Mouse (Mus musculus) c-Kit-positive CD71-positive TER-119-positive erythroid progenitor cells, embryonic 14.5 days (primary cell): ENCODE results near the gene Ptprh.

ENCODE experiments used
- DNase-seq: peaks from one replicate; pipeline ENCODE4 v3.0.0-alpha.2; 2013; ENCODE audit warnings: low spot score

Gene Ptprh

DNA sequence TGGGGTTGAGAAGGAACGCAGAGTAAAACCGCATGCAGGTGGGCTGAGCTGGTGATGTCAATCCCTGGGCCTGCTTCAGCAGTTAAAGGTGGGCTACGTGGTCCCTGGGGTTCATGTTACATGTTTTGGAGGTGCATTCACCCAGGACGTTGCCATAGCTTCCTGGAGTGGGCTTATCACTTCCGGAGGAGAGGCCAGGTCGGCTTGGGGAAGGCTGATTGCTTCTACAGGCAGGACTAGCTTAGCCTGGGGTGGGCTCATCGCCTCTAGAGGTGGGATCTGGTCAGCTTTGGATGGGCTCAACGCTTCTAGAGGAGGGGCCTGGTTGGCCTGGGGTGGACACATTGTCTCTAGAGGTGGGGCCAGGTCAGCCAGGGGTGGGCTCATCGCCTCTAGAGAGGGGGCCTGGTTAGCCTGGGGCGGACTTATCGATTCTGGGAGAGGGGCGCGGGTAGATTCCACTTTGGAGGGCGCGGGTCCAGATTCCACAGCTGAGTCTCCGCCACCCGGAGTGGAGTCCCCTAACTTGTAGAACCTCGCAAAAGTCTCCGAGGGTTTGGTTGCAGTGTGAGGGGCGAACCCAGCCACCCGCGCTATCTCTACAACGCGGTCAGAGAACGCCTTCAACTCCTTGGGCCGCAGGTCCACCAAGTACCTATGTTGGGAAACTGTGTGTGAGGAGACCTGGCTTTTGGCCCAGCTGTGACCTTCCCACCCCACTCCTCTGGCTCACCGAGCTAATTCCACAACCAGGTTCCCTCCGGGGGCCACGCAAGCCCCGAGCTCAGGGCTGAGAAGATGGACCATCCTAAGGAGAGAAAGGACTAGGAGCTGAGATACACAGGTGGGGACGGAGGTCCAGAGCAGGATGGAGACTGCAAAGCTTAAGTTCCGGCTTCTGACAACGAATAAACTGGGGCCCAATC, 80.4 kb downstream of the Ptprh start:
- DNase-seq, result no peak

DNA sequence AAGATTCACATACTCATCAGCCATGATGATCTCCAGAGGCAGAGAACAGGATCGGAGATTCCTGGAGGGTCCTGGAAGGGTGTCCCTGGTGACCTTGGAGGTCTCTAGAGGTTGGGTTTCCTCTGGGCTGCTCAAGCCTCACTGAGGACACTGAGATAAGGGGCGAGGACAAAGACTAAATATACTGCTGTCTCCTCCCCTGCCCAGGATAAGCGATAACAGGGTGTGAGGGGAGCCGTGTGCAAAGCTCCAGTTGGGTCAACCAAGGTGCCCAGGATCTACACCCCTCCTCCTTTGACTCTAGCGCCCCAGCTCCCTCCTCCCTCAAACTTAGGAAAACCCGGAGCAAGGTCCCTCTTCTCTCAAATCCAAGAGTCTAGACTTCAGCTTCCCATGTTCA, 81.5 kb downstream of the Ptprh start:
- DNase-seq, result no peak

DNA sequence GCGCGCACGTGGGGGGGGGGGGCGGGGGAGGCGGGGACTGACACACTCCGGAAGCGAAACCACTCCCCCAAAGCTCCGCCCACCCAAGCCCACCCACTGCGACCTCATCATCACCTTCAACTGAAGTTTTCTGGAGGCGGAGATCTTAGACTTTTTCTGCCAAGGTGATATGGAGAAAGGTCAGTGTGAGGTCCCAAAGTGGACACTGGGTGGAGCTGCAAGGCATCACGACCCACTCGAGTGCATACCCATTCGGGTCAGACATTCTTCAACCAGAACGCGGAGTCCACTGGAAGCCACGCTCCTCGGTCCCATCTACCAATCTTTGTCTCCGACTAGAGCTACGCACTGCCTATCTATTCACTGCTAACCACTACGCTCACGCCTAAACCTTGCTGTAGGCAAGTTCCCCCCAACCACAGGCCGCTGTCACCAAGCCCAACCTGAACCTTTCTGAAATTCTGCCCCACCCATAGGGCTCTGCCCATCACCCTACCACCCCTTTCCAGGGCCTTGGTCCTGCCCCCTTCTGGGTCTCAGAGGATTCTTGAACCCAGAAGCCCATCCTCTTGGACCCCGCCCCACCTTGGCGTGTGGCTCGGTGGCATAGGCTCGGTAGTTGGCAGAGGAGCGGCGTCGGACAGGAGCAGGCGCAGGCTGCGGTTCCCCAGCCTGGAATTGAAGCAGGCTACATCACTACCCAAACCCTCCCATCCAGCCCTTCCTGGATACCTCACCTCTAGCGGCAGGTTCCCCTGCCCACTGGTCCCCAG, 82.4 kb downstream of the Ptprh start:
- no peak for DNase-seq

DNA sequence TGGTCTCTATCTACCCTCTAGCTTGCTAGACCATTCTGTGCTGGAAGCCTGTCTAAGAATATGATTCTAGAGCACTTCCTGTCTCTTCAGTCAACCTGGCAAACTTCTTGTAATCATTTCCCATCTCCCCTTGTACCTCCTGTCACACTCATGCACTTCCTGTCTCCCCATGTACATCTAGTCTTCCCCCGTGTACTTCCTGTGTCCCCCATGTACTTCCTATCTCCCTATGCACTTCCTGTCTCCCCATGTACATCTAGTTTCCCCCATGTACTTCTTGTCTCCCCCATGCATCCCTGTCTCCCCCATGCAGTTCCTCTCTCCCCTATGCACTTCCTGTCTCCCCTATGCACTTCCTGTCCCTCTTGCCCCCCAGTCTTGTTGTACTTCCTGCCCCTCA, 85.4 kb downstream of the Ptprh start:
- no peak for DNase-seq

DNA sequence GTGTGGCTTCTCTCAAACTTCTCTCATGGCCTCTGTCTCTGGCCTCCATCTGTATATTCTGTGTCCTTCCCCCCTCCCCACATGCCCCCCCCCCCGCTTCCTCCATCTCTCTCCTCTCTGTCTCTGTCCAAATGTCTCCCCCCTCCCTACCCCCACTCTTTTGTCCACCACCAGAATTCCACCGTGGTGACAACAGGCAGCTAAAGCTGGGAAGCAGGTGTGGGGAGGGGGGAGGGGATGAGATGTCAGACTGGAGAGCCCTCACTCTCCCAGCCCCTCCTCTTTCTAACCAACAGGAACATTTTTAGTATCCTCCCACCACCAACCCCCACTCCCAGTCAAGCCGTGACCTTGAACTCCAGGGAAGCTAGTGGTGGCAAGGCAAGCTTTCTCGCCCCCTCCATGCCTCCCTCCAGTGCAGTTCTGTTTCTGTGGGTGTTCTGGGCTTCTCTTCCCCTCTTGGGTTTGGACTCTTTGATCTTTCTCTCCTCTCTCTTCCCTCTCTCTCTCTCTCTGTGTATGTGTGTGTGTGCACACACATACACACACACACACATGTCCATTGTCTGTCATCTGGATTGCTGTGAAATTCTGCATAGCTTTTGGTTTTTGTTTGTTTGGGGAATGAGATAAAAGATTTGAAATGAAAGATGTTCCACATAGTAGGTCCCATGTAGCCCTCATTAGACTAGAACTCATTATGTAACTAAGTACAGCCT, 87.3 kb downstream of the Ptprh start, which contains the start of gene Tnnt1:
Tnnt1 (minus strand) TSS at position 51 of the 719 bp plus-strand sequence.
- DNase-seq, result no peak

DNA sequence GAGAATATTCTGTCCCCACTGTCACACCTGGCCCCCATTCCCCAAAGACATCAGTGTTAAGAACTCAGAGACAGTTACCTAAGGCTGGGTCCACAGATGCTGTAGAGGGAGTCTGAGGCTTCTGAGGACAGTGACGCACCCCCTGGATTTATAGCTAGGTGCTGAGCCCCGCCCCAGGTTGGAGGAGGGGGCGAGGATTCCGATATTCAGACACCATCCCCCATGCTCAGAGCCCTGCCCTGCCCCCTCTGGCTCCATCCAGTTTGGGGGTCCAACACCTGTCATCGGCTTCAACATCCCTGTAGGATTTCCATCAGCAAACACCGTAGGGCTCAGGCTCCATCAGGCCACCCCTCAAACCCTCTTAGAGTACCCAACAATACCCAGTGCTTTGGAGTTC, 88.0 kb downstream of the Ptprh start:
- DNase-seq, result no peak

DNA sequence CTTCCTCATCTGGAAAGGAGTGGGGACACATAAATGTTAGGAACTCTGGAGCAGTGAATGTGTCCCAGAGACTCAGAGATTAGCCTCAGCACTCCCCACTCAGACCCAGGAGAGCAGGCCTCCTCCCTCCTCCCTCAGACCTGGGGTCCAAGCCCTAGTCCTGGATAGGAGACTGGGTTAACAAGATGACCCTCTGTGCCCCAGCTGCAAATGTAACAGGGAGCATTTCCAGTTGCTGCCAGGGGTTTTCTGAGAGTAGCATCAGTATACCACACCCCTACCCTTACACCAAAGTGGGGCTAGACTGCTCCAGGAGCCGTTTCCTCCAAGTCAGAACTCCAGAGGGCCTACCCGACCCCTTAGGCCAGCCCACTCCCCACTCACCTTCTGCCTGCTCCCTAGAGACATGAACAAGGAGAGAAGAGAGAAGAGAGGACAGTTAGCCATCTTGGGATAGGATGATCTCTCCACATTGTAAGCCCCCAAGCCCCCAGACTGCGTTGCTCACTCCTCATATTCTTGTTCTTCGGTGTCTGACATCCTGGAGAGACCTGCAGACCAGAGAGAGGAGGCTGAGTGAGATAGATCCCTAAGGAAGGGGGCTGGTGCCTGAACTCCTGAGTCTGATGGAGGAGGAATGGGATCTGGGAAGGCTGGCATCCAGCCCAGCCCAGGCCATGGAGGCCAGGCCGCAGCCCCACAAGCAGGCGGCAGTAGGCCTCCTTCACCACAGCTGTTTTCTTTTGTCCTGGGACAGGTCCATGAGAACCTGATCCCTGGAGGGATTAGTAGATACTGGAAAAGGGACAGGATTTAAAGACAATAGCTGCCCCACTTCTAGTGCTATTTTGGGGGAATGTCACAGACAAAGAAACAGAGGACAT, 89.8 kb downstream of the Ptprh start:
- no peak for DNase-seq

DNA sequence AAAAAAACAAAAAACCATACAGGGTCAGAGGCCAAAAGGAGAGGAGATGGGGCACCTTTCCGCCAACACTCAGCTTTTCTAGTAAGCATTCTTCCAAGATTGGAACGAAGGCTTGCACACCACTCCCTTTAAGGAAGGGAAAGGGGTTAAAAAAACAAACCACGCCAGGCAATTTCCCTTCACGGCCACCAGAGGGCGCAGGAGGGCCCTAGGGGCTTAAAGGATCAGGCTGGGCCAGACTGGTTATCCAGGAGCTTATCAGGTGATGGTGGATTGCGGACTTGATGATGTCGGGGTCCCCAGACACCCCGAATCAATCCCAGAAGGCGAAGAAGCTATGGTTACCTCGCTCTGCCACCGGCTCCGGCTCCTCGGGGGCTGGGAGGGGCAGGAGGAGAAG, 90.6 kb downstream of the Ptprh start:
- peak; percentile 63 for DNase-seq

DNA sequence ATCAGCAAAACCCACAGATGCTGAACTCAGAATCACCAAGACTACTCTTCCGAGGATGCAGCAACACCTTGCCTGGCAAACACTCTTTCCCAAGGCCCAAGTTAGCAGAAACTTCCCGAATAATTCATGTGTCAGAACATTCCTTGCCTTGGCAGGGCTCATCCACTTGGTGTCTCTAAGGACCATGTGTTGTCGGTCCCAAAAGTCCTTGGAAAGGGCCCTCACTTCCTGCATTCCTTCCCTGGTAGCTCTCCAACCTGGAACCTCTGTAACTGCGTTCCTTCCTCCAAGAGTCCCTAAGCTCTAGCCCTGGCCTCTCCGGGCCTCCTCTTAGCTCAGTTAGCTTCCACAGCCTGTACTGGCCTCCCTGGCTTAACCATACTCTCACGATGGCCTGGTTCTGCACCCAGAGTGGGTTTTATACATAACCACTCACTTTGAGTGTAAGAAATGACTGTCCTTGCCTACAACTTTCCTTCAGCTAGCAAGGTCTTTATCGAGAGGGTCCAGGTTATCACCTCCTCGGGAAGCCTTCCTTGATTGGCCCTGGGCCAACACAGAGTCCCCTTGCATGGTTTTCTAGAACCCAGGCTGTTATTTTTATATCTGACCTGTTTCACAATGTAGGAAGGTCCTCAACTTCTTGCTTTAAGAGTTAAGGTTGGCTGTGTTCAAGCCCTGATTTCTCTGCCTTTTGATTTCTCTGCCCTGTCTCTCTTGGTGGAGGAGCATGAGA, 92.2 kb downstream of the Ptprh start:
- no peak for DNase-seq

DNA sequence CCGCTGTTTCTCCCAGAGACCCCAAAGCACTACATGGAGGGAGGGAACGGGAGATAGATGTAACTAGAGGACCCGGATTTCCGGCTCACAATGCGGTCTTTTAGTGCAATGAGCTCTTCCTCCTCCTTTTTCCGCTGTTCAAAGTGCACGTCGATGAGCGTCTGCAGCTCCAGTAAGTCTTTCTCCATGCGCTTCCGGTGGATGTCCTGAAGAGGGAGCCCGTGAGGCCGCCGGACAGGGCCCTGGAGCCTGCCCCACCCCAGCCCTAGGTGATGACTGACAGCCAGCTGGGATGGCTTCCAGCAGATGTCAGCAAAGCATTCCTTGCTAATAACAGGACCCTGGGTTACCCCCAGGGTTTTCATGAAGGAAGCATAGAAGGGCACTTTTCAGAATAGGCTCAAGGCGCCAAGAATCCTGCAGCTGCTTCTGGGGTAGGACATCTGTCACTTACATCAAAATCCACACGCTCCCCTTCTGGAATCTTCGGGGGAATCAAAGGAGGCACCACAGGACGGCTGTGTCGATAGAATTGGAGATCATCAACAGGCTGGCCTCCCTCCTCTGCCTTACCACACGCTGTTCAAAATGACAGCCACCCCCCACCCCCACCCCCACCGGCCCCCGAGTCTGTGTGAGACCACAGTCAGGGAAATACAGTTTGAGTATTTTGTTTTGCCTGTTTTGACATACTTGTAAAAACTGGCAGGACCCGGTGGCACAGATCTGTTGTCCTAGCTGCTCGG, 93.8 kb downstream of the Ptprh start:
- peak; percentile 70 for DNase-seq

DNA sequence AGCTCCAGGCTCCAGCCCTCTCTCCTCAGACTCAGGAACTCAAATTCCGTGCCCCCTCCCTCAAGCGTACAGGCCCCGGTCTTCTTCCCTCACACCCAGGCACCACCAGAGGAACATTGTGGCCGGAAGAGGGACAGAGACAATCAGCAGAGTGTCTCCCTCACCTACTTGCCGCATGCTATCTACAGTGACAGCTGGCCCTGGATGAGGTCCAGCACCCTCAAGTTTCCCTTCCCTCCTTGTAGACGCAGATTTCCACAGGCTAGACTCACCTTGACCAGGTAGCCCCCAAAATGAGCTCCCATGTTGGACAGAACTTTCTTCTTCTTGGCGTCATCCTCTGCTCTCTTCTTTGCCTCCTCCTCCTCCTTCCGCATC, 95.1 kb downstream of the Ptprh start:
- DNase-seq, result no peak

DNA sequence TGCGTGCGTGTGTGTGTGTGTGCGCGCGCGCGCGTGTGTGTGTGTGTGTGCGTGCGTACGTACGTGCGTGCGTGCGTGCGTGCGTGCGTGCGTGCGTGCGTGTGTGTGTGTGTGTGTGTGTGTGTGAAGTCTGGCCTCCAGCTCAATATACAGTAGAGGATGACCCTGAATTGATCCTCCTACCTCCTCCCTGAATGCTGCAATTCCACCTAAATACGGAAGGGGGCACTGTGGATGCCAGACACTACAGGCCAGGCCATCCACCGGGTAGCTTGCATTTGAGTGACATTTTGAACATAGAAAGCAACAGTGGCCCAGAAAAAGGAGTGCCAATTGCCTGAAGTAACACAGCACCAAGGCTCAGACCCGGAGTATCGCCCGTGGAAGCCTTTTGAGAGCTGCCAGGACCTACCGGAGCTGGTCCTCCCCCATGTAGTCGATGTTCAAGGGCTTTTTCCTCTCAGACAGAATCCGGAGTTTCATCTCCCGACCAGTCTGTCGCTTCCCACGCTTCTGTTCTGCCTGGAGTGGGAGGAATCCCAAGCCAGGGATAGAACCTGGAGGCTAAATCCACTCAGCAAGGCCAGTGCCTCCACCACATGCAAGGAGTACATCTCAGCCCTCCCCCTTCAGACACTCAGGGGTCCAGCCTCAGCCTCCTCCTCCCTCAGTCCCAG, 95.6 kb downstream of the Ptprh start:
- DNase-seq, result no peak

DNA sequence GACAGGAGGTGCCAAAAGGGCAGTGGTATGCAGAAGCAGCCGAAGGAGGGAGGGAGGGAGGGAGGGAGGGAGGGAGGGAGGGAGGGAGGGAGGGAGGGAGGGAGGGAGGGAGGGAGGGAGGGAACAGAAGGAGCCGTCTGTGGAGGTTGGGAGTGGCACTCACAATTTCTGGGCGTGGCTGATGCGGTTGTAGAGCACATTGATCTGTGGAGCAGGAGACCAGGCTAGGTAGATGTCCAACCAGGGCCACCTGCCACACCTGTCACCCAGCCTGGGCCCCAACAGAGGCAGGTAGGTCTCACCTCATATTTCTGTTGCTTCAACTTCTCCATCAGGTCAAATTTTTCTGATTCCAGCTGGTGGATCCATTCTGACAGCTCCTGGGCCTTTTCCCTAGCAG, 96.6 kb downstream of the Ptprh start:
- DNase-seq, result no peak

DNA sequence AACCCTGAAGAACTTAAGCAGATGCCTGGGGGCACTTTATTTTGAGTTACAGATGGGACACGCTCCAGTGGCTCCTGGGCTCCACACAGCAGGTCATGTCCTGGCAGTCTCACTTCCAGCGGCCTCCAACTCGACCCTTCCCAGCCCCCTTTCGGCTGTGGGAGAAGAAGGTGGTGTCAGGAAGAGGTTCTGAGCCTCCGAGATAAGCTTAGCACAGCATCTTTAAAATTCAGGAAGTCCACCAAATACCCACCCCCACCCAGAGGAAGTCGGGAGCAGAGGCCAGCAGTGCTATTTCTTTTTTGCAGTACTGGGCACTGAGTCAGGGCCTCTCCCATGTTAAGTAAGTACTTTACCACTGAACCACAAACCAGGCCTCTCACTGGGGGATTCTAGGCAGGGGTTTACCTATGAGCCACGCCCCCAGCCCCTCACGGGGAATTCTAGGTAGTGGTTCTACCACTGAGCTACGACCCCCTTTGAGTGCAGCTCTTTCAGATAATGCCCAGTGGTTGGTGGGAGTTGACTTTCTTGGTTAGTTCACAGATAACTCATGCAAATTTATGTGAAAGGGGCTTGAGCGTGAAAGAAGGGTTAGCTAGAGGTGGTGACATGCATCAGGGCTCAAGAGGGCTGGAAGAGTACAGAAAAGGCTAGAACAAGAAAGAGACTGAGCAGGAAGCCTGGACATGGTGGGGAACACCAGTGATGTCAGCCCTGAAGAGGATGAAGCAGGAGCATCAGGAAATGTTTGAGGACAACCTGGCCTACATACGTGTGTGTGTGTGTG, 99.0 kb downstream of the Ptprh start:
- DNase-seq, result no peak

DNA sequence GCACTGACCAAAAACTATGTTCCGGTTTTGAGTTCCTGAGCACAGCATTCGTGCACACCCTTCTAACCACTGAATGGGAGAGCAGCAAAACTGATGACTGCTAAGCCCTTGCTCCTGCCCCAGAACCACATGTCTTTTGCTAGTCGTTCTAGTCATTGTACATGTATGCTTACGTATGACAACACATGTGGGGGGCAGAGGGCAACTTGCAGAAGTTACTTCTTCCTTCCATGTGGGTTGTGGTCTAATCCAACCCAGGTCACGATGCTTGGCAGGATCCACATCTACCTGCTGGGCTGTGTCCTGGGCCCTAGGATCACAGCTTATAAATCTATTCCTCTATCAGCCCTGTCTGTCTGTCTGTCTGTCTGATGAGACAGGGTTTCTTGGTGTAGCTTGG, 100.0 kb downstream of the Ptprh start:
- no peak for DNase-seq

DNA sequence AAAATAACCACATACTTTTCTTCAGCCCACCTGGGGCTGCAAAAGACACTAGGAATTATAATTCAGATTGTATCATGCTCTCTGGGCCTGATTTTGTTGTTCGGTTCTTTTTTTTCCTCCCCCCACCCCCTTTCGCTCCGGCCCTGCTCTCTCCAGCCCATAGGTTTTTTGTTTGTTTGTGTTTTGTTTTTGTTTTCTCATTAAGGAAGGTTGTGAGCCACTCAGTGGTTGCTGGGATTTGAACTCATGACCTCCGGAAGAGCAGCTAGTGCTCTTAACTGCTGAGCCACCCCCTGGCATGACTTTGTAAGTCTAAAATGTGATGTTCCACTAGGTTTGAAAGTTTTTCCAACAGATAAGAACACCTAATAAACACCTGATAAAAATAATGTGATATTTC, 100.7 kb downstream of the Ptprh start:
- DNase-seq, result no peak

DNA sequence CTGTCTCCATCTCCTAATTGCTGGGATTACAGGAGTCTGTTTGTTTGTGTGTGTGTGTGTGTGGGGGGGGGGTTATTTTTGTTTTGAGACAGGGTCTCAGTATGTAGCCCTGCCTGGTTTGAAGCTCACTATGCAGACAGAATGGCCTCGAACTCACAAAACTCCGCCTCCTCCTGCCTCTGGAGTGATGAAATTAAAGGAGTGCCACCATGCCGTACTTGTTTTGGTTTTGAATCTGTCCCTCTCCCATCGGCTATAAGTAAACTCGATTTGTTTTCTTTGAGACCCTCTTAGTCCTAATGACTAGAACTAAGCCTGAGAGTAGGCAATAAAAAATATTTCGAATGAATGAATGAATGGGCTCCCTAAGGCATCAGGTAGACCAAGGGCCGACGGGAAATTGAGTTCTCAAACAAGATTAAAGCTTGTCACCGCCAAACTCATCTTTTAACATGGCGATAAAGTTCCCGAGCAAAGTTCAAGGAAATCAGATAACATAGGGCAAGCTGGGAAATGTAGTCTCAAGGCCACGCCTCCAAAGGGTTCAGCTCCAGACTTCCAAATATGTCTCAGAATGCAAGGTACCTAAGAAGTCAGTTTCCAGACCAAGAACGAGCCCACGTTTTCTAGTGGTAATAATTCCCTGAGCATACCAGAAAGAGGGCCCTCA, 101.3 kb downstream of the Ptprh start:
- peak; percentile 78 for DNase-seq
